Mouse (Mus musculus) ES-Bruce4 (cell line): ENCODE results near the gene Ptprm.

Source experiments
- CTCF ChIP-seq: IDR thresholded peaks from one replicate; pipeline ENCODE4 v1.8.1; 2011; ENCODE audit warnings: low read depth, low read length
- EP300 ChIP-seq: IDR thresholded peaks from 2 replicates; pipeline ENCODE4 v1.6.1; 2011; ENCODE audit warnings: low read depth, low read length; ENCODE audit not compliant: insufficient read depth
- POLR2A ChIP-seq: IDR thresholded peaks from one replicate; pipeline ENCODE4 v1.8.1; 2011; ENCODE audit warnings: low read length; ENCODE audit not compliant: insufficient read depth

DNA sequence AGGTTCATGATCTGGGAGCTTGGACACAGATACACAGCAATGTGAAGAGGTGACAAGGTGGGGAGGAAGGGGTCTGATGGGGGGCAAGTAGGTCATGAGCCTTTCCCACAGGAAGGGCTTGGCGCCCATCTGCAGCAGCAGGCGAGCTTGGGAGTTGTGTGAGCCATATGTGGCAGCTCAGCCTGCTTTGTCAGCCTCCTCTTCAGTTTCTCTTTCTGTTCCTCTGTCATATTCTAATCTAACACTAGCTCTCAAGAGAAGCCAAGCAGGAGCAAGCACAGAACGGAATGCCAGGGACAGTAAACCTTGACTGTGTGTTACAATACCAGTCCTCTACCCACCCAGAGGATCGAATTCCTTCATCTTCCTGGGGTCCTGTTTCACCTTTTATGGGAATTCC lies 94.2 kb downstream of the Ptprm start:
- TF ChIP-seq POLR2A (no peak), CTCF (no peak), EP300 (no peak)
